Mouse (Mus musculus): ENCODE measurements around the gene Pdf. TPM values are rescaled to one million over a fixed set of nuclear protein-coding genes. Genes with fewer than 3 reads are reported as not detected.
"Not testable (repeated sequence)": the region's sequence is repeated elsewhere in the genome, so short reads cannot be mapped to it uniquely, and the experiment has no call there.

The Pdf gene
- polyA plus RNA-seq, 1 experiment: 39.5 TPM

DNA sequence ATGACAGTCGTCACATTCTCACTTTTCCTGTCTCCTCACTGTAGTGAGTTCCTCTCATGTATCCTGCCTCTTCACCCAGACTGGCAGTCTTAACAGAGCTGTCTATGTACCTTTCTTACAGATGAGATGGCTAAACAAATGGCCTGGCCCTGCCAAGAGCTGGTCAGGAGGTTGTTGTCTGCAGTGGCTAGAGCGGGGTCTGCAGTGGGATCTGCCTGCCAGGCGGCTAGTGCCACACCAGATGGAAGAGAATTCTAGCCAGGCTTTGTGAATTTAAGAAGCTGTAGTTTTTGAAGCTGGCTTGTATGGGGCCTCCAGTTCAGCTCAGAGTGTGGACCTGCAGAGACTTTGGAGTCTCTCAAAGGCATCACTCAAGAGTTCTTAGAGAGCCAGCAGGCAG, 12.8 kb downstream of the Pdf start:
- no peak for DNase-seq
- Histone ChIP-seq H3K27ac (ENCODE audit: insufficient read depth, low read depth, low read length) (no peak overlapping the region), H3K36me3 (ENCODE audit: control insufficient read depth, insufficient read depth, low read length) (no peaks in the 10 kb centered on the region; the same call in 1 of the 2 replicates), H3K4me1 (ENCODE audit: control insufficient read depth, insufficient read depth, low read length) (peaks cover 15% of the 10 kb centered on the region), H3K4me3 (ENCODE audit: insufficient read depth, low read depth, low read length) (no peak overlapping the region), H3K27me3 (replicated peaks; ENCODE audit: control insufficient read depth, insufficient read depth, low read length) (no peaks in the 10 kb centered on the region)
- TF ChIP-seq CTCF (conservative IDR thresholded peaks at IDR 0.05; ENCODE audit: insufficient read depth, insufficient read length, low read depth, low read length): no peak
- no peak for TF ChIP-seq POLR2A (IDR thresholded peaks at IDR 0.05; ENCODE audit: low read depth, low read length)
- 94% methylated on average over 3 of the region's 3 CpGs for WGBS

DNA sequence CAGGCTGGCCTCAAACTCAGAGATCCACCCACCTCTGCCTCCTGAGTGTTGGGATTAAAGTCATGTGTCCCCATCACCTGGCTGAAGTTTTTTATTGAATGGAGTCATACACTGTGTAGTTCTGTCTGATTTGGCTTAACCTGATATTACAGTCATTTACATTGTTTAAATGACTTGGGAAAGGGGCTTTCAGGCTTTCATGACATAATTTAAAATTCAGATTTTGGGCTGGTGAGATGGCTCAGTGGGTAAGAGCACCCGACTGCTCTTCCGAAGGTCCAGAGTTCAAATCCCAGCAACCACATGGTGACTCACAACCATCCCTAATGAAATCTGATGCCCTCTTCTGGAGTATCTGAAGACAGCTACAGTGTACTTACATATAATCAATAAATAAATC, 14.8 kb downstream of the Pdf start:
- 64% methylated on average over 2 of the region's 2 CpGs for WGBS
- not testable (repeated sequence) for H3K27me3 ChIP-seq (replicated peaks; ENCODE audit: control insufficient read depth, insufficient read depth, low read length); H3K36me3 ChIP-seq (ENCODE audit: control insufficient read depth, insufficient read depth, low read length); DNase-seq; H3K27ac ChIP-seq (ENCODE audit: insufficient read depth, low read depth, low read length); H3K4me3 ChIP-seq (ENCODE audit: insufficient read depth, low read depth, low read length)
- peaks cover 15% of the 10 kb centered on the region for H3K4me1 ChIP-seq (ENCODE audit: control insufficient read depth, insufficient read depth, low read length)

DNA sequence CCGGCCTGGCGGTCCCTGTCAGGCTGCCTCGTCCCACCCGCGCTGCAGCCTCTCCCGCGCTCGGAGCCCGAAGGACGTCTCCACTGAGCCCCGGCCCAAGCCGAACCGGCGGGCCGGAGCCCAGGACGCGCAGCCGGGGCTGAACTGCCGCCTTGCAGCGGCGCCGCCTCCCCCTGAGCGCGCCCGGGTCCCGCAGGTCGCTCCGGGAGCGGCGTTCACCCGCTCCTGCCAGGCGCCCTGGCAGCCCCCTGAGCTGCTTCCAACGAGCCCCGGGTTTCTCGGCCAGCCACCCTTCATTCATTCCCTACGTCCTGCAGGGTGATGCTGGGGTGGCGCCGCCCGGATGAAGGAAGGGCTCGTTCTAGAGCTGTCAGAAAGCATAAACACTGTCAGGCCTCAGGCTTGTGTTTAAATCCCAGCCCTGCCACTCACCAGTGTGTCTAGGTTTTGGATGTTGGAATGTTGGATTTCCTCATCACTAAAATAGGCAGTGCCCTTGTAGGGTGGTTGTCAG, 16.8 kb downstream of the Pdf start:
- under 1% methylated on average over 40 of the region's 40 CpGs for WGBS
- Histone ChIP-seq H3K27ac (ENCODE audit: insufficient read depth, low read depth, low read length) (peak overlapping the region; percentile 50), H3K4me3 (ENCODE audit: insufficient read depth, low read depth, low read length) (peak overlapping the region; percentile 95), H3K4me1 (ENCODE audit: control insufficient read depth, insufficient read depth, low read length) (peaks cover 15% of the 10 kb centered on the region), H3K36me3 (ENCODE audit: control insufficient read depth, insufficient read depth, low read length) (no peaks in the 10 kb centered on the region), H3K27me3 (replicated peaks; ENCODE audit: control insufficient read depth, insufficient read depth, low read length) (no peaks in the 10 kb centered on the region)
- no peak for TF ChIP-seq POLR2A (IDR thresholded peaks at IDR 0.05; ENCODE audit: low read depth, low read length)
- TF ChIP-seq CTCF (conservative IDR thresholded peaks at IDR 0.05; ENCODE audit: insufficient read depth, insufficient read length, low read depth, low read length): no peak
- no peak for DNase-seq

DNA sequence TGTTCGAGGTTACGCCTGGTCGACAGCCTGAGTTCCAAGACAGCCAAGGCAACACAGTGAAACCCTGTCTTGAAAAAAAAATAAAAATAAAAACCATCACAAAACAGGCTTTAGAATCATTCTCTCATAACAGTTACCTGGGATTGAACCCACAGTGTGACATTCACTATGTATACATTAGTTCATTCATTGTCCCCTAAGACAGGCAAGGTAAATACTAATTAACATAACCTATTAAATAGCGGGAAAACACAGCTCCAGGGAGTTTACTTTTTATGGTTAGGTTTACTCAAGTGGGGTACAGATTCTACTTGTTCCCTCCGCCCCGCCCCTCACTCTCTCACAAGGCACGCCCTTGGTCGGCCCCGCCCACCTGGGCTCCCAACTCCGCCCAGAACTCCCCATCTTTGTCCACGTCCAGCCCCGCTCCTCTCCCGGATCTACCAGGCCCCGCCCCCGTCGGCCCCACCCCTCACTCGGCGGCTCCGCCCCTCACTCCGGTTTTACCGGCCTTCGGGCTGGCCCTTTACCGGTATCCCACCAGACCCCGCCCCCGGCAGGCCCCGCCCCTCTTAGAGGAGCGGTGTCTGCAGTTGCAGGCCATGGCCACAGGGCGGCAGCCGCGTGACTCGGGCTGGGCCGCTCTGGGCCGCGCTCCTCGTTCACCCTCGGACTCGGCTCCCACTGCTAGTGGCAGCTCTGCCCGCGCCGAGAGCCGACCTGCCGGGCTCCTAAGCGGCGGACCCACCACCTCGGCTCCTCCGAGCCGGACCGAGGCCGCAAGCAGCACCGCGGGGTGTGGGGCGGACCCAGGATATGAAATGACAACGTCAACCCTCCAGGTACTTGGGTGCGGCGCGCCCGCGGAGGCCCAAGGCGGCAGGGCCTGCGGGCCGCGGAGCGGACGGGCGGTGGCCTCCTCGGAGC, 17.5 kb downstream of the Pdf start, which contains the start of gene Vps4a:
Gene Vps4a, plus strand, starts transcription at position 573 of the 927 bp plus-strand sequence.
- WGBS: 5% methylated on average over 65 of the region's 66 CpGs
- H3K27me3 ChIP-seq (replicated peaks; ENCODE audit: control insufficient read depth, insufficient read depth, low read length): no peaks in the 10 kb centered on the region
- H3K4me1 ChIP-seq (ENCODE audit: control insufficient read depth, insufficient read depth, low read length): peaks cover 12% of the 10 kb centered on the region
- H3K4me3 ChIP-seq (ENCODE audit: insufficient read depth, low read depth, low read length): peak within 1 kb of the TSS; percentile 95
- peak within 1 kb of the TSS; percentile 50 for H3K27ac ChIP-seq (ENCODE audit: insufficient read depth, low read depth, low read length)
- DNase-seq: peak; percentile 99
- H3K36me3 ChIP-seq (ENCODE audit: control insufficient read depth, insufficient read depth, low read length): no peaks in the 10 kb centered on the region
- TF ChIP-seq CTCF (conservative IDR thresholded peaks at IDR 0.05; ENCODE audit: insufficient read depth, insufficient read length, low read depth, low read length) (peak; percentile 74), POLR2A (IDR thresholded peaks at IDR 0.05; ENCODE audit: low read depth, low read length) (peak; percentile 53)

DNA sequence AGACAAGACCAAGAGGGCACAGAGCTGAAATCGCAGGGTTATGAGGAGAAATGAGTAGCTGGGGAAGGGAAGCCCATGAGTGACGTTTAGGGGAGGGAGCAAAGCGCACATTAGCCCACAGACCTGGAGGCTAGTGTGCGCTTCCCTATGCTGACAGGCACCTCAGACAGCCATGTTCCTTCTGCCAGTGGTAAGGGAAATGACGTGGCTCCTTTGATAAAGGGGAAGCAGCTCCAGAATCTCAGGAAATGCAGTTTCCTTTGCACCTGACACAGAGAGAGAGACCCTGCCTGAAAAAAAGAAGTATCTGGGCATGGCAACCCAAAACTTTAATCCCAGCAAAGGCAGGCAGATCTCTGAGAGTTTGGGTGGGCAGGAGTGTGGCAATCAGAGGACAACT, 18.4 kb downstream of the Pdf start:
- no peak overlapping the region for H3K27ac ChIP-seq (ENCODE audit: insufficient read depth, low read depth, low read length)
- peaks cover 12% of the 10 kb centered on the region for H3K4me1 ChIP-seq (ENCODE audit: control insufficient read depth, insufficient read depth, low read length)
- H3K36me3 ChIP-seq (ENCODE audit: control insufficient read depth, insufficient read depth, low read length): no peaks in the 10 kb centered on the region
- DNase-seq: no peak
- WGBS: 63% methylated on average over 5 of the region's 5 CpGs
- TF ChIP-seq CTCF (conservative IDR thresholded peaks at IDR 0.05; ENCODE audit: insufficient read depth, insufficient read length, low read depth, low read length) (no peak), POLR2A (IDR thresholded peaks at IDR 0.05; ENCODE audit: low read depth, low read length) (no peak)
- H3K4me3 ChIP-seq (ENCODE audit: insufficient read depth, low read depth, low read length): no peak overlapping the region
- no peaks in the 10 kb centered on the region for H3K27me3 ChIP-seq (replicated peaks; ENCODE audit: control insufficient read depth, insufficient read depth, low read length)

DNA sequence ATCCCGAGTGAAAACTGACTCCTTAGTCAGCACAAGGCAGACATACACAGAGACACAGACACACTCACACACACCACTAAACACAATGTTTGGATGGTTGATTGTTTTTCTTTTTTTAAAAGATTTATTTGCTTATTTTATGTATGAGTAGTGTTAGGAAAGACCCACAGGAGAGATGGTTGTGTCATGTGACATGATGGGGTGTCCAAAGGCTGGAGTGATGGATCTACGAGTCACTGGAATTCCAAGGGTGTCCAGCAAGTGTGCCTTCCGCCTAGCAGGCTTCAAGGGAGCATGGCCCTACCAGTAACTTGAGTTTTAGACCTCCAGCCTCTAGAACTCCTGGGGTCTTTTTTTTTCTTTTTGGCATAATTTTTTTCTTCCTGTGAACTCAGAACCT, 19.1 kb downstream of the Pdf start:
- TF ChIP-seq POLR2A (IDR thresholded peaks at IDR 0.05; ENCODE audit: low read depth, low read length) (no peak), CTCF (conservative IDR thresholded peaks at IDR 0.05; ENCODE audit: insufficient read depth, insufficient read length, low read depth, low read length) (no peak)
- Histone ChIP-seq H3K36me3 (ENCODE audit: control insufficient read depth, insufficient read depth, low read length) (no peaks in the 10 kb centered on the region), H3K4me1 (ENCODE audit: control insufficient read depth, insufficient read depth, low read length) (peaks cover 12% of the 10 kb centered on the region), H3K4me3 (ENCODE audit: insufficient read depth, low read depth, low read length) (no peak overlapping the region), H3K27me3 (replicated peaks; ENCODE audit: control insufficient read depth, insufficient read depth, low read length) (no peaks in the 10 kb centered on the region), H3K27ac (ENCODE audit: insufficient read depth, low read depth, low read length) (no peak overlapping the region)
- DNase-seq: no peak
- 70% methylated on average over 3 of the region's 3 CpGs for WGBS

DNA sequence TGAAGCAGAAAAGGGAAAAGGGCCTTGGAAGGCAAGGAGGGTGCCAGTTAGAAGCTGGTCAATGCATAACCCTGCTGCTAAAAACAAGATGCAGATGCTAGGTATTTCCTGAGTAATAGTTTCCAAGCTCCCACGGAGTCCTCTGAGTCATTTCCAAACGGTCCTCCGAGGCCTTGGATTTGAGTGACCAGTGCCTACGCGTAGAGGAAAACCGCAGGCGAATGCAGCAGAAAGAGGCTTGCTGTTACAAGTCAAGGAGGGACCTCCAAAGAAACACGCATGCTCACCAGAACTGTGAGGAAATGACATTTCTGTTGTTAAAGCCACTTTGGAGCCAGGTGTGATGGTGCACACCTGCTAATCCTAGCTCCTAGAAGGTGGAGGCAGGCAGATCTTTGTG, 24.9 kb downstream of the Pdf start:
- DNase-seq: no peak
- TF ChIP-seq CTCF (conservative IDR thresholded peaks at IDR 0.05; ENCODE audit: insufficient read depth, insufficient read length, low read depth, low read length) (no peak), POLR2A (IDR thresholded peaks at IDR 0.05; ENCODE audit: low read depth, low read length) (no peak)
- Histone ChIP-seq H3K27me3 (replicated peaks; ENCODE audit: control insufficient read depth, insufficient read depth, low read length) (no peaks in the 10 kb centered on the region), H3K27ac (ENCODE audit: insufficient read depth, low read depth, low read length) (no peak overlapping the region), H3K4me3 (ENCODE audit: insufficient read depth, low read depth, low read length) (no peak overlapping the region), H3K36me3 (ENCODE audit: control insufficient read depth, insufficient read depth, low read length) (no peaks in the 10 kb centered on the region), H3K4me1 (ENCODE audit: control insufficient read depth, insufficient read depth, low read length) (no peaks in the 10 kb centered on the region)
- 87% methylated on average over 8 of the region's 8 CpGs for WGBS

Data from kidney, adult 2 months (tissue).